Mouse (Mus musculus) neural tube, embryonic 12.5 days (tissue): ENCODE results near the gene Zfp994. TPM values are rescaled to one million over a fixed set of nuclear protein-coding genes. Genes with fewer than 3 reads are reported as not detected.
"Not testable (repeated sequence)": the region's sequence is repeated elsewhere in the genome, so short reads cannot be mapped to it uniquely, and the experiment has no call there.

Experiments
- ATAC-seq: fragments of 200-750 bp; cut with Nextera tagmentation; 2 replicates; pipeline ENCODE4 v1.8.0; 2017; ENCODE audit warnings: low read depth, mild to moderate bottlenecking, moderate TSS enrichment, moderate library complexity; ENCODE audit not compliant: low FRiP score
- H3K27ac ChIP-seq: fragments of 300-500 bp; sonication (generic); 2 replicates; pipeline ENCODE4 v1.5.1; 2016
- H3K27me3 ChIP-seq: fragments of 300-500 bp; sonication (generic); replicated peaks from 2 replicates; pipeline ENCODE4 v1.6.1; 2016; ENCODE audit warnings: mild to moderate bottlenecking
- H3K36me3 ChIP-seq: fragments of 300-500 bp; sonication (generic); 2 replicates; pipeline ENCODE4 v1.6.1; 2016; ENCODE audit warnings: mild to moderate bottlenecking
- H3K4me1 ChIP-seq: fragments of 300-500 bp; sonication (generic); 2 replicates; pipeline ENCODE4 v1.6.1; 2016
- H3K4me2 ChIP-seq: fragments of 300-500 bp; sonication (generic); replicated peaks from 2 replicates; pipeline ENCODE4 v1.6.1; 2016; ENCODE audit warnings: mild to moderate bottlenecking
- H3K4me3 ChIP-seq: fragments of 300-500 bp; sonication (generic); 2 replicates; pipeline ENCODE4 v1.5.1; 2016
- H3K9ac ChIP-seq: fragments of 300-500 bp; sonication (generic); 2 replicates; pipeline ENCODE4 v1.6.1; 2016; ENCODE audit warnings: mild to moderate bottlenecking
- H3K9me3 ChIP-seq: fragments of 300-500 bp; sonication (generic); 2 replicates; pipeline ENCODE4 v1.6.1; 2016; ENCODE audit warnings: mild to moderate bottlenecking
- WGBS: fragments of 180-500 bp; shearing (Covaris S2); methylation state at CpG from one replicate; pipeline ENCODE4 v1.1.7; 2016; 5-methylcytosine and 5-hydroxymethylcytosine counted together
- polyA plus RNA-seq: library from polyadenylated mRNA; unstranded; fragments of >200 nt; fragmentation: Nextera tagmentation; extraction: Ambion mirVana; gene quantifications from 2 replicates; pipeline ENCODE4 v1.2.1, GENCODE M21; 2016

Gene Zfp994
- polyA plus RNA-seq, result 2.5 and 3.4 TPM in 2 replicates

DNA sequence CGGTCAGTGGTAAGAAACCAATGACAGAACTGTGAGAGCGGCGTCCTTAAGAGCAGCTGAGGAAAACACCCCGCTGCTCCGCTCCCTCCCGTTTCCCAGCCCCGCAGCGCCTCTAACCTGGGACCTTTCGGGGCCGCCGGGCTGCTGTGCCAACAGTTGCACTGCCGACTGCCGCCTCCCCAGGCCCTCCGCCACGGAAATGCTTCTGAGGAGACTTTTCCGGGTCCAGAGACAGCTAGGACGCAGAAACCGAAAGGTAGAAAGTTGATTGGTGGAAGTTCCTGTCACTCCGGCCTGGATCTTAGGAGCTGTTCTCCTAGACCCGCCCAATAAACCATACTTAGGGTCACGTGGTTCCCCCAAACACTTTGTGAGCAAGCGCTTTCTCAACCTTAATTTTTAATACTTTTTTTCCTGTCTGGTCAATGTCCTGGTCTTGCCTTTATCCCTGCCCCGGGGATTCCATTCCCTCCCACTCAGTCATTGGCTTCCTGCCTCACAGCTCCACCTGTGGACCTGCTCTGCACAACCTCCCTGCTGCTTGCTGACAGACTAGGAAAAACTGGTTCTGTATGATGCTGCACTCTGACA lies at the start of gene Zfp994:
TSS of gene Zfp994 (minus strand) at position 195 of the 591 bp plus-strand sequence.
- peak; percentile 100 for ATAC-seq
- WGBS, result under 1% methylated on average over 23 of the region's 23 CpGs
- not testable (repeated sequence) for H3K27me3 ChIP-seq, H3K9me3 ChIP-seq, H3K36me3 ChIP-seq, H3K4me1 ChIP-seq, H3K27ac ChIP-seq
- peak within 1 kb of the TSS; percentile 55 for H3K4me2 ChIP-seq
- H3K9ac ChIP-seq, result peak within 1 kb of the TSS; percentile 60
- H3K4me3 ChIP-seq, result peak within 1 kb of the TSS; percentile 53

DNA sequence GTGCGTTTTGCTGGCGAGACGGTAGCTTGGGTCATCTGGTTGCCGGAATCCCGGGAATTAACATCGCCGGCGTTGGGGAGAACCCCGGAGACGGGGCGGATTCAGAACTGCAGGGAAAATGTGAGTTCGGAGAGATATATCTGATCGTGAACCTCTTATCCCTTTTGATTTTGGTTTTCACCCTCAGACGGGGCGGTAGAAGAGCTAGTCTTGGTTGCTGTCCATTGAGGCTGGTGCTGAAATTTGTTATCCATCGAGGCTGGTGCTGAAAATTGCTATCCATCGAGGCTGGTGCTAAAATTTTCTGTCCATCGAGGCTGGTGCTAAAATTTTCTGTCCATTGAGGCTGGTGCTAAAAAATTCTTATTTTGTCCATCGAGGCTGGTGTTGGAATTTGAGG lies 5.3 kb upstream of the Zfp994 start:
- H3K9ac ChIP-seq, H3K4me2 ChIP-seq, ATAC-seq, H3K27ac ChIP-seq, H3K4me1 ChIP-seq, H3K36me3 ChIP-seq, H3K4me3 ChIP-seq, H3K9me3 ChIP-seq, H3K27me3 ChIP-seq: not testable (repeated sequence)
- 67% methylated on average over 19 of the region's 19 CpGs for WGBS

DNA sequence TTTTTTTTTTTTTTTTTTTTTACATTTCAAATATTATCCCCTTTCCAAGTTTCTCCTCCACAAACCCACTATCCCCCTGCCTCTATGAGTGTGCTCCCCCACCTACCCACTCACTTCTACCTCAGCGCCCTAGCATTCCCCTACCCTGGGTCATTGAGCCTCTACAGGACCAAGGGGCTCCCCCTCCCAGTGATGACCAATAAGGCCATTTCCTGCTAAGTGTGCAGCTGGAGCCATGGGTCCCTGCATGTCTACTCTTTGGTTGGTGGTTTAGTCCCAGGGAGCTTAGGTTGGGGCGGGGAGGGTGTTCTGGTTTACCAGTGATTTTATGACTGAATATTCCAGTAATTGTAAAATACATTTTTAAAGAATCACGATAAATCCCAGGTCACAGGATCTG lies 401 bp downstream of the Zfp994 start:
- peak; percentile 88 for ATAC-seq
- peak overlapping the region; percentile 55 for H3K4me2 ChIP-seq
- peak overlapping the region; percentile 53 for H3K4me3 ChIP-seq
- H3K9ac ChIP-seq, H3K9me3 ChIP-seq, H3K4me1 ChIP-seq, H3K36me3 ChIP-seq, H3K27me3 ChIP-seq, H3K27ac ChIP-seq: not testable (repeated sequence)
- 1% methylated on average over 3 of the region's 3 CpGs for WGBS

DNA sequence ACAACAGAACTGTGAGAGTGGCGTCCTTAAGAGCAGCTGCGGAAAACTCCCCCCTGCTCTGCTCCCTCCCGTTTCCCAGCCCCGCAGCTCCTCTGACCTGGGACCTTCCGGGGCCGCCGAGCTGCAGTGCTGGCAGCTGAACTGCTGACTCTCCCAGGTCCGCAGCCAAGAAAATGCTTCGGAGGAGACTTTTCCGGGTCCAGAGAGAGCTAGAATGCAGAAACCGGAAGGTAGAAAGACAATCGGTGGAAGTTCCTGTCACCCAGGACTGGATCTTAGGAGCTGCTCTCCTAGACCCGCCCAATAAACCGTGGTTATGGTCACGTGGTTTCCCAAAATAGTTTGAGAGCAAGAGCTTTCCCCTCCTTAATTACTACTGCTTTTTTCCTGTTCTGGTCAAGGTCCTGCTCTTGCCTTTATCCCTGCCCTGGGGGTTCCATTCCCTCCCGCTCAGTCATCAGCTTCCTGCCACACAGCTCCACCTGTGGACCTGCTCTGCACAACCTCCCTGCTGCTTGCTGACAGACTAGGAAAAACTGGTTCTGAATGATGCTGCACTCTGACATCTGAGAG lies 59.6 kb downstream of the Zfp994 start, which contains the start of gene Zfp947:
TSS of gene Zfp947 (minus strand) at position 469 of the 573 bp plus-strand sequence.
- H3K36me3 ChIP-seq, H3K27me3 ChIP-seq, H3K27ac ChIP-seq, H3K9me3 ChIP-seq, H3K4me1 ChIP-seq: not testable (repeated sequence)
- H3K9ac ChIP-seq, result peak within 1 kb of the TSS; percentile 60; the same call in 1 of the 2 replicates
- peak within 1 kb of the TSS; percentile 62 for H3K4me2 ChIP-seq
- peak within 1 kb of the TSS; percentile 47 for H3K4me3 ChIP-seq
- 2% methylated on average over 16 of the region's 16 CpGs for WGBS
- ATAC-seq, result peak; percentile 93

DNA sequence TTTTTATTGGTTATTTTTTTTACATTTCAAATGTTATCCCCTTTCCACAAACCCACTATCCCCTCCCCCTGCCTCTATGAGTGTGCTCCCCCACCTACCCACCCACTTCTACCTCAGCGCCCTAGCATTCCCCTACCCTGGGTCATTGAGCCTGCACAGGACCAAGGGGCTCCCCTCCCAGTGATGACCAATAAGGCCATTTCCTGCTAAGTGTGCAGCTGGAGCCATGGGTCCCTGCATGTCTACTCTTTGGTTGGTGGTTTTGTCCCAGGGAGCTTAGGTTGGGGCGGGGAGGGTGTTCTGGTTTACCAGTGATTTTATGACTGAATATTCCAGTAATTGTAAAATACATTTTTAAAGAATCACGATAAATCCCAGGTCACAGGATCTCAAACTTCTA lies 60.1 kb downstream of the Zfp994 start:
- WGBS, result 8% methylated on average over 3 of the region's 3 CpGs
- not testable (repeated sequence) for H3K4me1 ChIP-seq, H3K36me3 ChIP-seq, H3K27ac ChIP-seq, H3K9me3 ChIP-seq, H3K27me3 ChIP-seq
- peak overlapping the region; percentile 62 for H3K4me2 ChIP-seq
- peak overlapping the region; percentile 60; the same call in 1 of the 2 replicates for H3K9ac ChIP-seq
- peak overlapping the region; percentile 47 for H3K4me3 ChIP-seq
- peak; percentile 72 for ATAC-seq

DNA sequence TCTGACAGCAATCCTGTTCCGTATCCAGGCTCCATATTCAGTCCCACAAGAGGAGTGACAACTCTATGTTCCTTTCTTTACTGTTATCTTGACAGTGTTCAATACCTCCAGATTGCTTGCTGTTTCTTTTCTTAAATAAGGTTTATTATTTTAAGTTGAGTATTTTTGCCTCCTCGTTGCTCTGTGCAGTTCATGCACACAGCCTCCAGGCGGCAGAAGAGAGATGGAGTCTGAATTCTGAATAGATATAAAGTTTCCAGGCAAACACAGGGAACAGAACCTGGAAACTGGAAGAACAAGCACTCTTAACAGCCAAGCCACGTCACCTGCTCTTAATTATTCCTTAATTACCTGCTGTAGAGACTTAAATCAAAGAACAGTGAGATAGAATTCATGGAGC lies 71.5 kb downstream of the Zfp994 start:
- ATAC-seq, H3K4me1 ChIP-seq, H3K9me3 ChIP-seq, H3K4me3 ChIP-seq, H3K9ac ChIP-seq, H3K27me3 ChIP-seq, H3K4me2 ChIP-seq, H3K36me3 ChIP-seq, H3K27ac ChIP-seq: not testable (repeated sequence)
- 52% methylated on average over 3 of the region's 4 CpGs for WGBS

Other genes with a start within 250 kb of the Zfp994 start
- gene Zfp947, start 59.4 kb downstream of the Zfp994 start, polyA plus RNA-seq, result 0.93 and 1.5 TPM in 2 replicates
- gene CT030661.1, start 89.2 kb upstream of the Zfp994 start, polyA plus RNA-seq, result 10.0 and 11.9 TPM in 2 replicates
- 11.6 and 14.4 TPM in 2 replicates for gene Zfp944, start 135.8 kb upstream of the Zfp994 start, polyA plus RNA-seq
- 9.3 and 9.8 TPM in 2 replicates for gene Zfp758, start 135.8 kb upstream of the Zfp994 start, polyA plus RNA-seq
- 28.1 and 32.6 TPM in 2 replicates for gene Zfp946, start 198.6 kb upstream of the Zfp994 start, polyA plus RNA-seq